Mouse (Mus musculus) bone marrow, adult 2 months (tissue): ENCODE results near the gene Bhmt2.

Experiments
- CTCF ChIP-seq: fragments of 200-500 bp; IDR thresholded peaks from 2 replicates; pipeline ENCODE4 v1.5.1; 2011; ENCODE audit warnings: low read length, control low read depth; ENCODE audit not compliant: control insufficient read depth, insufficient read depth
- POLR2A ChIP-seq: fragments of 200-500 bp; IDR thresholded peaks from 2 replicates; pipeline ENCODE4 v1.6.1; 2011; ENCODE audit warnings: low read depth, mild to moderate bottlenecking, control low read depth, low read length, borderline replicate concordance; ENCODE audit not compliant: control insufficient read depth

DNA sequence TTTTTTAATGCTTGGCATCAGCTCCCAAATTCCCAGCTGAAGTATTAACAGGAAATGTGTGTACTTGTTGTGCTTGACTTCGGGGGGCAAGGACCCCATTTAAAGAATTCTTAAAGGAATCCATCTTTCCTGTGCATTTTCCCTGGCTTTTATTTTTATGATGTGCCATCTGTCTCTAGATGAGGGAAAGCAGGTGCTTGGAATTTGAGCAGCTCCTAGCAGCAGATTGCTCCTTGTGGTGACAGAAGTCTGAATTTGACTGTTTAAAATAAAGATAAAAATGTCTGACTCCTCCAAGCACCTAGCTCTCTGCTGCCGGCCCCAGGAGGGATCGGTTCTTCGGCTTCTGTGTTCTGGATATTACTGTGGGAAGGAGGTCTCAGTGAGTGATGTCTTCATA is 47.8 kb upstream of the Bhmt2 start:
- TF ChIP-seq POLR2A (no peak), CTCF (no peak)
